In genomic region chr11:108072606-108073243, GRCm38 (mm10) we compare ENCODE assay signal across 13 mouse cellular contexts.
DNase-seq lines count a peak whose midpoint lies in the region; ATAC-seq and TF ChIP-seq lines count a peak whose summit lies in the region.
"Had no signal": no experiment of that assay in that cellular context is flagged by ENCODE, and none has a peak within 500 bp of the region (broad histone marks: within the 10 kb centered on the region; RNA-seq: fewer than 3 reads in every experiment).

No protein-coding gene starts in this region.

- no peak for ATAC-seq in heart, embryonic 11.5 days (replicated peaks; ENCODE audit: insufficient number of reproducible peaks, low FRiP score, low TSS enrichment)
- no peak for ATAC-seq in liver, embryonic 14.5 days (ENCODE audit: insufficient read depth)
- ATAC-seq in liver, embryonic 11.5 days (replicated peaks; ENCODE audit: low FRiP score) = no peak

- DNase-seq in heart, adult 2 months = no peak
- DNase-seq in liver, embryonic 14.5 days (ENCODE audit: low read depth in 3 of 3, low spot score in 3 of 3) = no peak
- no peak for DNase-seq in liver, embryonic 11.5 days (ENCODE audit: low spot score)
- peak; percentile 5 for DNase-seq in A20 (ENCODE audit: low read depth, low spot score)
- peak; percentile 21 for DNase-seq in adrenal gland, postnatal 14 days
- DNase-seq in ovary, postnatal 14 days (ENCODE audit: low spot score) = no peak
- no peak for DNase-seq in thymus, postnatal 25 days
- DNase-seq: cerebellum, adult 9-11 months; kidney, adult 11 months; layer of hippocampus, adult 9-11 months had no signal

- no peak overlapping the region for H3K4me2 ChIP-seq in heart, embryonic 11.5 days
- no peak overlapping the region for H3K4me2 ChIP-seq in liver, embryonic 14.5 days (ENCODE audit: low read depth)
- no peak overlapping the region for H3K4me2 ChIP-seq in liver, embryonic 11.5 days
- H3K4me2 ChIP-seq: midbrain, embryonic 11.5 days; neural tube, embryonic 12.5 days had no signal

- H3K27ac ChIP-seq in heart, adult 2 months = no peak overlapping the region
- H3K27ac ChIP-seq in heart, embryonic 11.5 days (ENCODE audit: low read depth, low read length) = no peak overlapping the region
- no peak overlapping the region for H3K27ac ChIP-seq in liver, embryonic 14.5 days
- no peak overlapping the region for H3K27ac ChIP-seq in liver, embryonic 11.5 days (ENCODE audit: low read depth, low read length)
- H3K27ac ChIP-seq: neural tube, embryonic 12.5 days had no signal

- WGBS in heart, adult 2 months = 39% methylated on average over 6 of the region's 6 CpGs
- WGBS in heart, embryonic 11.5 days (ENCODE audit: insufficient replicate concordance) = 62% methylated on average over 6 of the region's 6 CpGs
- 59% methylated on average over 6 of the region's 6 CpGs for WGBS in liver, embryonic 14.5 days (ENCODE audit: insufficient replicate concordance)
- 82% methylated on average over 6 of the region's 6 CpGs for WGBS in liver, embryonic 11.5 days

- intact Hi-C loops in heart, adult 2 months (cut with DNase I) = no loop called here

- TF ChIP-seq POLR2A in heart, adult 2 months (IDR thresholded peaks at IDR 0.05; ENCODE audit: insufficient read depth, low read depth, low read length) = no peak

- H3K27me3 ChIP-seq in heart, adult 2 months (ENCODE audit: control insufficient read depth, insufficient read depth, low read length) = no peaks in the 10 kb centered on the region
- no peaks in the 10 kb centered on the region for H3K27me3 ChIP-seq in heart, embryonic 11.5 days (ENCODE audit: control insufficient read depth, insufficient read depth, low read length)
- H3K27me3 ChIP-seq in liver, embryonic 14.5 days (ENCODE audit: control insufficient read depth, insufficient read depth, low read length) = no peaks in the 10 kb centered on the region
- no peaks in the 10 kb centered on the region for H3K27me3 ChIP-seq in liver, embryonic 11.5 days (replicated peaks; ENCODE audit: control insufficient read depth, insufficient read depth, low read length)
- H3K27me3 ChIP-seq: neural tube, embryonic 12.5 days had no signal

- no peak for TF ChIP-seq EP300 in heart, adult 2 months (IDR thresholded peaks at IDR 0.05; ENCODE audit: insufficient read depth, low read depth, low read length)
- TF ChIP-seq EP300 in liver, embryonic 14.5 days (IDR thresholded peaks at IDR 0.05; ENCODE audit: low read depth) = no peak

- H3K4me1 ChIP-seq in heart, adult 2 months (ENCODE audit: control insufficient read depth, insufficient read depth, low read length) = peaks cover 1% of the 10 kb centered on the region; the same call in 1 of the 2 replicates
- H3K4me1 ChIP-seq in heart, embryonic 11.5 days (ENCODE audit: control insufficient read depth, insufficient read depth, low read length) = 0 out of 2 replicates have a peak, but pooled peaks cover 3% of the 10 kb centered on the region
- H3K4me1 ChIP-seq in liver, embryonic 14.5 days (replicated peaks; ENCODE audit: control insufficient read depth in 2 of 2, insufficient read depth in 2 of 2, low read length in 1 of 2) = no peaks in the 10 kb centered on the region
- H3K4me1 ChIP-seq in liver, embryonic 11.5 days (replicated peaks; ENCODE audit: control insufficient read depth, insufficient read depth, low read length) = no peaks in the 10 kb centered on the region
- H3K4me1 ChIP-seq: neural tube, embryonic 12.5 days had no signal

- H3K9me3 ChIP-seq in heart, embryonic 11.5 days (replicated peaks; ENCODE audit: control insufficient read depth, low read length) = no peaks in the 10 kb centered on the region
- H3K9me3 ChIP-seq in liver, embryonic 14.5 days (ENCODE audit: control insufficient read depth, low read length) = no peaks in the 10 kb centered on the region
- H3K9me3 ChIP-seq in liver, embryonic 11.5 days (ENCODE audit: control insufficient read depth, low read length) = no peaks in the 10 kb centered on the region
- H3K9me3 ChIP-seq: neural tube, embryonic 12.5 days had no signal

- H3K36me3 ChIP-seq in heart, adult 2 months (ENCODE audit: control insufficient read depth, insufficient read depth, low read length) = no peaks in the 10 kb centered on the region
- H3K36me3 ChIP-seq in heart, embryonic 11.5 days (ENCODE audit: control insufficient read depth, insufficient read depth, low read length) = no peaks in the 10 kb centered on the region
- H3K36me3 ChIP-seq in liver, embryonic 14.5 days (replicated peaks; ENCODE audit: control insufficient read depth, insufficient read depth, low read depth) = no peaks in the 10 kb centered on the region
- H3K36me3 ChIP-seq in liver, embryonic 11.5 days (ENCODE audit: control insufficient read depth, insufficient read depth, low read length) = no peaks in the 10 kb centered on the region
- H3K36me3 ChIP-seq: neural tube, embryonic 12.5 days had no signal

- H3K4me3 ChIP-seq in heart, adult 2 months = no peak overlapping the region
- H3K4me3 ChIP-seq in heart, embryonic 11.5 days (ENCODE audit: low read depth, low read length) = no peak overlapping the region
- H3K4me3 ChIP-seq in liver, embryonic 14.5 days (ENCODE audit: insufficient read depth in 1 of 2, low read depth in 2 of 2, low read length in 2 of 2) = no peak overlapping the region
- H3K4me3 ChIP-seq in liver, embryonic 11.5 days (ENCODE audit: low read depth, low read length) = no peak overlapping the region
- H3K4me3 ChIP-seq: neural tube, embryonic 12.5 days had no signal

- H3K9ac ChIP-seq in heart, adult 2 months (ENCODE audit: low read depth, low read length) = no peak overlapping the region
- no peak overlapping the region for H3K9ac ChIP-seq in heart, embryonic 11.5 days (ENCODE audit: low read depth, low read length)
- no peak overlapping the region for H3K9ac ChIP-seq in liver, embryonic 14.5 days (replicated peaks)
- H3K9ac ChIP-seq in liver, embryonic 11.5 days (ENCODE audit: low read depth, low read length) = no peak overlapping the region
- H3K9ac ChIP-seq: neural tube, embryonic 12.5 days had no signal

- no peaks in the 10 kb centered on the region for H3K79me2 ChIP-seq in heart, adult 2 months (replicated peaks; ENCODE audit: control insufficient read depth, insufficient read depth, low read length)

- peak; percentile 43 for TF ChIP-seq CTCF in heart, adult 2 months (IDR thresholded peaks at IDR 0.05)
- TF ChIP-seq CTCF in liver, embryonic 14.5 days (IDR thresholded peaks at IDR 0.05; ENCODE audit: low read depth) = peak; percentile 29

Comparison
In these comparisons a context has a peak if more than half of its experiments do, and no peak if none do; other contexts are left out.
1. DNase-seq: peak in A20 (single experiment) and adrenal gland, postnatal 14 days (single experiment); none in heart, adult 2 months (0 of 2), liver, embryonic 14.5 days (0 of 3), liver, embryonic 11.5 days (single experiment), ovary, postnatal 14 days (single experiment) and thymus, postnatal 25 days (single experiment).